Comparison of ENCODE assay signal across 15 mouse cellular contexts in the genomic region with DNA sequence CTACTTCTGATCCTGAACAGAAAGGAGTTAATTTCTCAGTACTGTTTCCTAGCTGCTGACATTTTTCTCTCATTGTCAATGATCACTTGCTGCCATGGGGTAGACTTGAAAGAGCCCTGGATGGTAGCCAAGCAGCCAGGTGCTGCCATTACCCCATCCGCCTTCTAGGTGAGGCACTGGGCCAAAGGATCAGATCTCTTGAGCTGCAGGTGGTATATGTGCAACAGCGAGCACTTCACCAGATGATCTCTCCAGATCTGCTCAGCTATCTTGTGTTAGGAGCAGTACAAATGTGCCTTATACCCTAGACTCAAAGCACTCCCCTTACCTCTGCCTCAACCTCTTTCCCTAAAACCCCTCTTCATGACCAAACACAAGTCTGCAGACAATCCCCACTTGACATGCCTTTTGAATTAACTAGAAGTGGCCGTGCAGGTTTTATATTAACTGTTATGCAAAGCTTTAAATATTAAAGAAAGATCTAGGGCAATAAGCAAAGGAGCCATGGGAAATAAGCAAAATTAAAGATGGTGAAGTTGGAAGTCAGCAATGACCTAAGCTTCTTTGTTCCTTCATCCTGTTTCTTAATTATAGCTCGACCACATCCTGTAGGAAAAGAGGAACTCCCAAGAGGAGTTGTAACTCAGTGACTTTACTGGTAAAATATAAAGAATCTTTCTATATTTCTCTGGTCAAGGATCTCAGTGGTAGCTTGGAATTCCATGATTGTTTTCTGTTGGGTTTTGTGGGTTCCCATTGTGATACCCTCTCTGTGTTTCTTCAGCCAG.
DNase-seq lines count a peak whose midpoint lies in the region; ATAC-seq lines count a peak whose summit lies in the region.
"Had no signal": no experiment of that assay in that cellular context is flagged by ENCODE, and none has a peak within 500 bp of the region (broad histone marks: within the 10 kb centered on the region; RNA-seq: fewer than 3 reads in every experiment).

No protein-coding gene starts in this region.

- DNase-seq in limb, embryonic 10.5 days (ENCODE audit: low spot score), result no peak
- DNase-seq in cerebellum, adult 11 months, result peak; percentile 47
- DNase-seq in cerebellum, adult 9-11 months, result peak; percentile 77
- peak; percentile 0 for DNase-seq in lung, postnatal 36 days
- DNase-seq in urinary bladder, postnatal 36 days (ENCODE audit: low spot score in 2 of 2), result no peak
- DNase-seq in urinary bladder, postnatal 25 days (ENCODE audit: low spot score), result no peak
- DNase-seq: midbrain, embryonic 14.5 days; thymus, postnatal 14 days had no signal

- peak; percentile 71; the same call in 1 of the 2 replicates for ATAC-seq in limb, embryonic 13.5 days (ENCODE audit: low FRiP score, low read depth)
- ATAC-seq: forebrain, embryonic 15.5 days had no signal

- no peaks in the 10 kb centered on the region for H3K9me3 ChIP-seq in limb, embryonic 13.5 days
- no peaks in the 10 kb centered on the region for H3K9me3 ChIP-seq in limb, embryonic 10.5 days (replicated peaks)
- H3K9me3 ChIP-seq: embryonic facial prominence, embryonic 13.5 days; forebrain, embryonic 15.5 days; stomach, embryonic 15.5 days had no signal

- H3K9ac ChIP-seq in limb, embryonic 13.5 days, result no peak overlapping the region
- H3K9ac ChIP-seq: embryonic facial prominence, embryonic 13.5 days; forebrain, embryonic 15.5 days; stomach, embryonic 15.5 days had no signal

- H3K36me3 ChIP-seq in limb, embryonic 13.5 days, result no peaks in the 10 kb centered on the region
- no peaks in the 10 kb centered on the region for H3K36me3 ChIP-seq in limb, embryonic 10.5 days
- H3K36me3 ChIP-seq: embryonic facial prominence, embryonic 13.5 days; forebrain, embryonic 15.5 days; stomach, embryonic 15.5 days had no signal

- 51% methylated on average over 4 of the region's 4 CpGs for WGBS in limb, embryonic 13.5 days
- 87% methylated on average over 4 of the region's 4 CpGs for WGBS in limb, embryonic 10.5 days

- H3K27ac ChIP-seq in limb, embryonic 13.5 days, result no peak overlapping the region
- no peak overlapping the region for H3K27ac ChIP-seq in limb, embryonic 10.5 days
- H3K27ac ChIP-seq: embryonic facial prominence, embryonic 13.5 days; forebrain, embryonic 15.5 days; left cerebral cortex, adult 2 months; stomach, embryonic 15.5 days had no signal

- peaks cover 8% of the 10 kb centered on the region; the same call in 1 of the 2 replicates for H3K4me1 ChIP-seq in limb, embryonic 13.5 days
- H3K4me1 ChIP-seq in limb, embryonic 10.5 days, result no peaks in the 10 kb centered on the region
- H3K4me1 ChIP-seq: embryonic facial prominence, embryonic 13.5 days; forebrain, embryonic 15.5 days; stomach, embryonic 15.5 days had no signal

- no peaks in the 10 kb centered on the region for H3K27me3 ChIP-seq in limb, embryonic 13.5 days
- no peaks in the 10 kb centered on the region for H3K27me3 ChIP-seq in limb, embryonic 10.5 days (ENCODE audit: low read depth, poor library complexity, severe bottlenecking)
- H3K27me3 ChIP-seq: embryonic facial prominence, embryonic 13.5 days; forebrain, embryonic 15.5 days; stomach, embryonic 15.5 days had no signal

- H3K4me3 ChIP-seq in limb, embryonic 13.5 days, result no peak overlapping the region
- H3K4me3 ChIP-seq in limb, embryonic 10.5 days, result no peak overlapping the region
- H3K4me3 ChIP-seq: embryonic facial prominence, embryonic 13.5 days; forebrain, embryonic 15.5 days; left cerebral cortex, adult 2 months; stomach, embryonic 15.5 days had no signal

- H3K4me2 ChIP-seq in limb, embryonic 13.5 days (replicated peaks), result no peak overlapping the region
- H3K4me2 ChIP-seq: embryonic facial prominence, embryonic 13.5 days; forebrain, embryonic 15.5 days; heart, embryonic 11.5 days; liver, embryonic 11.5 days; stomach, embryonic 15.5 days had no signal

Comparison
In these comparisons a context has a peak if more than half of its experiments do, and no peak if none do; other contexts are left out.
1. DNase-seq: peak in cerebellum, adult 11 months (single experiment), cerebellum, adult 9-11 months (single experiment) and lung, postnatal 36 days (single experiment); none in limb, embryonic 10.5 days (single experiment), urinary bladder, postnatal 36 days (0 of 2) and urinary bladder, postnatal 25 days (single experiment).